Mouse (Mus musculus): Measurements from ENCODE around the gene Mob3b.

- peak; percentile 29 for TF ChIP-seq CTCF (IDR thresholded peaks at IDR 0.05; ENCODE audit: control insufficient read depth, insufficient read depth, low read length)
- TF ChIP-seq POLR2A (IDR thresholded peaks at IDR 0.05; ENCODE audit: borderline replicate concordance, control insufficient read depth, low read depth, low read length), result no peak
These were observed 198.9 kb downstream of the Mob3b start for GRCm38 (mm10) chr4:34958155-34959028.
